Mouse (Mus musculus) 3134 (cell line): ENCODE measurements around the gene Rap1gap2.

Experiments
- DNase-seq: peaks from one replicate; pipeline ENCODE4 v3.0.0-alpha.2; 2011; ENCODE audit warnings: low spot score; ENCODE audit not compliant: insufficient read length; ENCODE audit errors: extremely low read depth

The Rap1gap2 gene

GRCm38 (mm10) chr11:74577068-74577467 lies 33.6 kb downstream of the Rap1gap2 start:
- DNase-seq: no peak

- DNase-seq: no peak
Measured at GRCm38 (mm10) chr11:74575940-74576339, 34.8 kb downstream of the Rap1gap2 start.

DNA sequence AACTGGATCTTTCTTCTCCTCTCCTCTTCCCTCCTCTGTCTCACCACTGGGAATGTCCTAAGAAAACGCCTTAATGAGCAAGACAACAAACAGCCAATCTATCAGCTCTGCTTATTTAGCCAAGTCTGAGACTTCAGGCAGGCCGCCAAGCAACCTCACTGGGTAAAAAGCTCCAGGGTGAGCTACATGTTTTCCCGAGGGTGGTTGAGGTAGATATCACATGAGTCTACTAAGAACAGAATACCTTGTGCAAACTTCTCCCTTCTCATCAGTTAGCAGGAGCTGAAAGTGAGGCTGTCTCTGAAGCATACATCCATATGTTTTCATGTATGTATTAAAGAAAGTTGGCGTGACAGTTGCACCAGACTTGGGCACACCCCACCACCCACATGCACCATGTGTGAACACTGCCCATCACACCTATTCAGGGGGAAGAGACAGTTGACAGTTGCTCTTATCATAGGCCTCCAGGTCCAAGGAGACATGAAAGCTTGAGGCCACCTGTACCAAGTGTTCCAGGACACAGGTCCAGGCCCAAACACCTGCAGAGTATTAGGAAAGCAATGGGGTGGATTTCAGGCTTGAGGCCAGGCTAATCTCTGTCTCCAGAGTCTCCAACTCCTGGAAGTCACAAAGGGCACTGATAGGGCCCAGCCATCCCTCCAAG lies 35.8 kb downstream of the Rap1gap2 start:
- no peak for DNase-seq

- DNase-seq: peak; percentile 59
Measured at GRCm38 (mm10) chr11:74572459-74573061, 38.2 kb downstream of the Rap1gap2 start.

DNA sequence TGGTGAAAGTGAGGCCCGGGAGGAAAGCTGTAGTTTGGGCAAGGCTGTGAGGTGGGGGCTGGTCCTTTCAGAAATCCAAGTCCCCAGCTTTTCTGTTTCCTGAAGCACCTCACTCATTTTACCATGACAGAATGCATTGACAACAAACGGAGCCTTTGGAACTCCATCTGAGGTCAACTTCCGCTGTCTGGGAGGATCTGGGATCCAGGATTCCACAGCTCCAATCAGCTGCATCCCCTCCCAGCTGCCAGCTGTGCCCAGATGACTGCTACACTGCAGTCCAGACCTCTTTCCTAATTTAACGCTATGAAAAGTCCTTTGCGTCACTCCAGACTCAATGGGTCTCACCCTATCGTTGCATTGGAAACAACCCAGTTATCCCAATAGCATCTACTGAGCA lies 41.0 kb downstream of the Rap1gap2 start:
- DNase-seq: no peak

GRCm38 (mm10) chr11:74568463-74568862 lies 42.3 kb downstream of the Rap1gap2 start:
- no peak for DNase-seq

GRCm38 (mm10) chr11:74568004-74568403 lies 42.7 kb downstream of the Rap1gap2 start:
- DNase-seq: no peak

DNA sequence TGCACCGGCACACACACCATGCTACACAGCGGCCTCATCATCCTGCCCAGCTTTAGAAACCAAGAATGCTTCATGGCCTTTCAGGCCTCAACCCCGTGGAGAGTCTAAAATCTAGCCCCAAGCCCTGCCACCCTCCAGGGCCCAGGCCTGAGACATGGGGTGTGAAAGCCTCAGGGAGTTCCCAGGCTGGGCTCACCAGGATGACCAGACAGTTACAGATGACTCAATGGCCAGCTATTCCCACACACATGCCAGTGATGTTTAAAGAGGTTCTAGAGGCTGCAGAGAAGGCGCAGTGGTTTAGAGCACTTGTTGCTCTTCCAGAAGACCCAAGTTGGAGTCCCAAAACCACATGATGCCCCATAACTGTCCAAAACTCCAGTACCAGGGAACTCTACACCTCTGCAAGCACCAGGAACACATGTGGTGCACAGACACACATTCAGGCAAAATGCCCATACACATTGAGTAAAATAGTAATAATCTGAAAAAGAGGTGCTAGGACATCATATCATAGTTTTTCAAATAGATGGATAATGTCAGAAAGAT lies 44.3 kb downstream of the Rap1gap2 start:
- peak; percentile 58 for DNase-seq

GRCm38 (mm10) chr11:74561392-74561791 lies 49.3 kb downstream of the Rap1gap2 start:
- DNase-seq: no peak

- DNase-seq: no peak
Measured at GRCm38 (mm10) chr11:74560600-74561227, 50.0 kb downstream of the Rap1gap2 start.

DNA sequence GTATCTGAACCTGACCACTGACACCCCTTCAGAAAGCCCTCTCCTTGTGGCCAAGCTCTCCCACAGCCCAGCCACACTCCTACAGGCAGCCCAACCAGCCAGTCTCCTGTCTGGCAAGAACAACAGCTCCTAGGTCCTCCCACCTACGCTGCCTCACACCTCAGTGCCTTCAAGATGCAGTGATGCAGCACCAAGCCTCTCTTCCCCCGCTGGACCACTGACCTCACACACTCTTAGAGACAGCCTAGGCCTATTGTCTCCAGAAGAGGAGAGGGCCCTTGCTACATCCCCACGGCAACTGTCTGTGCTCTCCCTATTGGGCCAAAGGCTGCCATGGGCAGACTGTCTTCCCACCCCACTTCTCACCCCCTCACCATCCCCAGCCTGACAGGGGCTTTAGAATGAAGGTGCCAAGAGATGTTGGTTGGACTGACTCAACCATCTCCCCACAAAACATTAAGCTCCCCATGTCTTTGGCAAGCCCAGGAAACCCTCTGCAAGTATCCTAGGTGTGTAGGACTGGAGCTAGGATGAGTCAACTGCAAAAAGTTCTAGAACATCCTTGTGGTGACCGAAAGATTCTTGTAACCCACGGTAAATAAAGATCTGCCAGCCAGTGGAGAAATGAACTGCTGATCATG lies 50.8 kb downstream of the Rap1gap2 start:
- no peak for DNase-seq

DNA sequence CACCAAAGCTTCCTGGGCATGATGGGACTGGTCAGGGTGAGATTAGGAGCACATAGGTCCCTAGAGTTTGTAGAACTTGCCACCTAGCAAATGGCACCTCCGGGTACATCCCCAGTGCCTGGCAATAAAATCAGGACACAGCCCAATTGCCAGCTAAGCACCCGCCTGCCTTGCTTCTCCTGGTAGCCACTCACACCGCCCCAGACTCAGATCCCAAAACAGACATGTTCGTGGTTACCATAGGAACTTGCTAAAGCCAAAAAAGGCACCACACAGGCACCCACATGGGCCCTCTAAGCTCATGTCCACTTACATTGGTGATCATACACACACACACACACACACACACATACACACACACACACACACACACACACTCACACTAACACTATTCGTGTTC lies 51.8 kb downstream of the Rap1gap2 start:
- DNase-seq: no peak

DNA sequence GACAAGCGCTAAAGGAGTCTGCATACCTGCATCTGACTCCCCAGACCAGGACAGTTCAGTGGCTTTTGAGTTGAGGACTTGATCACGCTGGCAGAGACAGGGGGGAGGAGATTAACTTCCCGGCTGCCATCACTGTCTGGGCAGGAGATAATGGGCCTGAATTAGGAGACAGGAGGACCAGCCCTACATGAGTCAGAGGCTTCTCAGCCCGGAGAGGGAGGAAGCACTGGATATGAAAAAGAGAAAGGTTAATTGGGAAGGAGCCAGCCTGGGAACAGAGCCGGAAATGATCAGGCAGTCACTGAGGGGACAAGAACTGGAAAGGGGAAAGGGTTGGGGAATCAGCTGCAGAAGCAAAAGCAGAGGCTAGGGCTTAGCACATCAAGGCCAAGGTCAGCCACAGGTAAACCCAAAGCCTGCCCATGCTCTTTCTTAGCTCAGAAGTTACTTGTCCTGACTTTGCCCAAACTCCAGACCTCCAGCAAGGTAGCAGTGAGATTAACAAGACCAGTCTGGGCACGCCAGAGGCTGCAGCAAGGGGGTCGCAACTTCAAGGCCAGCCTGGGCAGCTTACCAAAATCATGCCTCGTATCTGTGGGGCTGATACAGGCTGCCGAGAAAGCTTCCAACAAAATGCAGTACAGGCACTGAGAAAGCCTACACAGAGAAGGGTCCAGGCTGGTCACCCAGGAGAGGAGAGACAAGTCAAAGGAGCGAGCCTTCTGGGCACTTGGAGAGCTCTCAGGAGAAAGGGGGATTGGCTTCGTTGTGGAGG lies 53.1 kb downstream of the Rap1gap2 start:
- peak; percentile 45 for DNase-seq

DNA sequence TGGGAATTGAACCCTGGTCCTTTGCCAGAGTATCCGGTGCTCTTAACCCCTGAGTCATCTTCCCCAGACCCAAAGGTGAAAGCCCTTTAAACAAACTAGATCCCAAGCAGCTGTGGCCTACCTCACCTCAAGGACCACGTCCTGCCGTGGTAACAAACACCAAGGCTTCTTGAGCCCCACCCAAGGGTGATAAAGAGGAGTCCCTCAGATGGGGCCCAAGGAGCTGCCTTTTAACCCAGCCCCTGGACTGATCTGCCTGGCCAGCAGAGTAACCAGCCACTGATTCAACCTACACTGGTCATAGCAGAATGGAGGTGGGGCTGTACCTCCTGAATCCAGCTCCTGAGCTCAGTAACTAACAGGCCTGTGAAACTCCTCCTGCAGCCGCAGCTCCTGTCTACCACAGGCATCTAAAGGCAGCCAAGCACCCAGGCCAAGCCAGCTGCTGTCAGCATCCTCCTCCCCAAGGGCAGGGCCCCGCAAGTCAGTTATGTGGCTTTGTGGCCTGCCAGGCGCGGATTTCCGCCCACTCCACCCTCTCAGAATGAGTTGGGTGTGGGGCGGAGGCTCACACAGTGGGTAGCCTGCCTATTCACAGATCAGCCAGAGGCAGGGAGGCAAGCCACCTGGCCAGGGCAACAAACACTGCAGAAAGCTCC lies 54.9 kb downstream of the Rap1gap2 start:
- peak; percentile 83 for DNase-seq

GRCm38 (mm10) chr11:74554683-74555341 lies 55.9 kb downstream of the Rap1gap2 start:
- DNase-seq: no peak

GRCm38 (mm10) chr11:74551568-74551967 lies 59.1 kb downstream of the Rap1gap2 start:
- DNase-seq: no peak

DNA sequence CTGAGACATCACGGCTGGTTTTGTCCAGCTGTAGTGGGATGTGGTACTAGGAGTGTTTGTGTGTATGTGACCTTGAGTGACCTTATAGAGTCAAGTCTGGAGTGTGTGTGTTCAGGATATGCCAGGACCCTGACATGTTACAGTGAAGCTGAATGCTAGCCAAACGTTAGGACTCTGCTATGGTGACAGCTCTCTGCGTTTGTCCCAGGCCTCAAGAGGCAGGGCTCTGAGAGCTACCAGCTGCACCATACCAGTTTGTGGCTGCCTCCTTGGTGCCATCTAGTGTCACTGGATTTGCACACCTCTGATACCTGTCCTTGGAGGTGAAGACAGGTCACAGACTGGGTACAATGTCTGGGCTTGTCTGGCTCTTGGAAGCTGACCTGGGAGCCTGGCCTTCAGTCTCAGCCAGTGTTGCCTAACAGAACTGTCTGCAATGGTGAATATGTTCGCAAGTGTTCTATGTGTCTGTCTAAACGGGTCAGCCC lies 60.1 kb downstream of the Rap1gap2 start:
- DNase-seq: no peak

DNA sequence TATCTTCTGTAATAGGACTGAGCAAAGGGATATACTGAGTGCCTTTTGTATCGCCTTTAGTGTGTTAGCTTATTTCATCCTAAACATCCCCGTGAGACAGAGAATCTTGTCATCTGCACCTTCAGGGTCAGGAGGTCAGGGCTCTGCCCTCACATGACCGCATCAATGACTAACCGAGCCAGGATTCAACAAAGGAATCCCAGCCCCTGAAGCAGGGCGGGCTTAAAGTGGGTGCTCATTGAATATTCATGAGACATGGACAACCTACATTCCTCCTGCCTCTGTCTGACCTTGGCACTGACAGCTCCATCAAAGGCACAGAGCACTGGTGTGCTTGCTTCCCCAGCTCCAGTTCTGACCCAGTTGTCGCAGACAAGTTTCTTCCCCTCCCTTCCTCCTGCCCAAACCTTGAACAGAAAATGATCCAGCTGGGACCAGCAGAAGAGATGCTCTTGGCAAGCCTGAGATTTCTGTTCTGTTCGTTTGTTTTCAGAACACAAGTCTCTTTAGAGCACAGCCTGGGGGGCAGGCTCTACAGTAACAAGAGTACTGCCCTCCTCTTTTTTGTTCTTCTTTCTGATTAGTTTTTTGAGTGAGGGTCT lies 61.8 kb downstream of the Rap1gap2 start:
- DNase-seq: no peak
